Mouse (Mus musculus) neutrophil, adult 65 days (primary cell): Measurements from ENCODE around the gene Mmp21. TPM values are rescaled to one million over a fixed set of nuclear protein-coding genes. Genes with fewer than 3 reads are reported as not detected.

Experiments
- total RNA-seq: library from RNA; stranded (reverse); gene quantifications from 2 replicates; pipeline ENCODE4 v1.2.4, GENCODE M21; 2023

Mmp21 gene
- not detected in 2 replicates for total RNA-seq

DNA sequence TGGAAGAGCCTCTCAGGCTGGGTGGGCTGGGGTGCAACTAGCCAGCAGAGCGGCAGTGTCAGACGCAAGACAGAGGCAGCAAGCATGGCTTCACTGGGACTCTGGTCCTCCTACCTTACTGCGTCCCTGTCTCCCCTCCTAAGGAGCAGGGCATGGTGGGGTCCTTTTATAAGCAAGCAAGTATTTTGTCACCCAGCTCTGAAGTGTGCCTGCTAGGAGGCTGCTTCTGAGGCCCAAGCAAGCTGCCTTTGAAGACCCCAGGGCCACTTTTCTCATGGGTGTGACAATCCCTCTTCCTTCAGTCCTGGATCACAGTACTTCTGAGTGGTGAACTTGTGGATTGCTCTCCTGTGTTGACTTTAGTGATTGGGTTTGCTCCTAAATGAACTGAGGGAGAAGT, at the start of gene Mmp21:
Gene Mmp21, minus strand, starts transcription at position 101 of the 400 bp plus-strand sequence.

DNA sequence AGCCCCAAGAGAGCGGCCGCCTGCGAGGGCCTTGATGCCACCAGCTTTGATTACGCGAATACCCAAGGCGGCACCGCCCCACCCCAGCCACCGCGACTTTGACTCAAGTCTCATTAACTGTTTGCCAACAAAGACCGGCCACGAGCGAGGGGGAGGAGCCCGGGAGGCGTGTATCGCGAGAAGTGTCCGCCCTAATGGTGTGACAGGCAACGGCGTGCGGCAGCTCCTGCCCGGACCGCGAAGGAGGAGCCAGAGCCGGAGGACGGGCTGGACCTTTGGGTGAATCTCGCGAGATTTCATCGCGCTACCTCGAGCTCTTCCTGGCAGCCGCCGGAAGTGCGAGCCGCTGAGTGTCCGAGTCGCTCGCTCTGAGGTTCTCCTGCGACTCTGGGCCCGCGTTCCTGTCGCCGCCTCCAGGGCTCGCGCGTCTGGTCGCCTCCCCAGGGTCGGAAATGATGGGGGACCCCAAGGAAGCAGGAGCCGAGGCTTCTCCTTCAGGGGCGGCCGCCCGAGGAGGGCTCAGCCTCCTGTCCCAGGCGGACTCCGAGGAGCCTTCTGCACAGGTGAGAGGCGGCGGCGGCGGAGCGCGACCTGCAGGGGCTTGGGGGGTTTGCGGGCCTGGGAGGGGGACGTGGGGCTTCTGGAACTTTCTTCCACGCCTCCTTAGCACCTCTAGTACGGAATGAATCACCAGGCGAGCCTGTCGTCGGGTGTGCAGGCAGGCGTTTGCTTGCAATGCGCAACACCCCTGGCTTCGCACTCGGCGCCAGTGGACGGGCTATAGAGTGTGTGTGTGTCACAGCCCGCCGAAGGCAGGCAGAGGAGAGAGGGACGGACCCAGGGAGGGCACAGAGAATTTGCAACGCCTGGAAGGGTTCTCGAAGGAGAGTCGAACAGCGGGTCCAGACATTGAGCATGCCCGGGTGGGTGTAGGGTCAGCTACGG, 42.2 kb downstream of the Mmp21 start, which contains the start of gene Edrf1:
Gene Edrf1, plus strand, starts transcription at position 183 of the 945 bp plus-strand sequence.

Other genes starting within 250 kb of the Mmp21 start
- gene Tex36, start 77.9 kb downstream of the Mmp21 start, total RNA-seq = not detected in 2 replicates
- gene Edrf1, start 42.5 kb downstream of the Mmp21 start, total RNA-seq = 19.2 and 33.8 TPM in 2 replicates
- gene Bccip, start 29.3 kb upstream of the Mmp21 start, total RNA-seq = 14.0 and 14.7 TPM in 2 replicates
- 2.8 and 5.5 TPM in 2 replicates for gene Uros, start 30.0 kb upstream of the Mmp21 start, total RNA-seq
- gene Fank1, start 96.8 kb upstream of the Mmp21 start, total RNA-seq = not detected in 2 replicates
- 3.6 and 8.2 TPM in 2 replicates for gene Dhx32, start 102.7 kb upstream of the Mmp21 start, total RNA-seq